Mouse (Mus musculus) olfactory bulb, adult 2 months (tissue): Measurements from ENCODE around the gene Zfhx3.

ENCODE experiments used
- CTCF ChIP-seq: fragments of 200-500 bp; IDR thresholded peaks from 2 replicates; pipeline ENCODE4 v1.5.1; 2012; ENCODE audit warnings: low read depth, mild to moderate bottlenecking, low read length, moderate library complexity; ENCODE audit not compliant: insufficient read depth
- POLR2A ChIP-seq: fragments of 200-500 bp; IDR thresholded peaks from 2 replicates; pipeline ENCODE4 v1.6.1; 2012; ENCODE audit warnings: mild to moderate bottlenecking, low read depth, low read length, moderate library complexity; ENCODE audit not compliant: insufficient read depth

DNA sequence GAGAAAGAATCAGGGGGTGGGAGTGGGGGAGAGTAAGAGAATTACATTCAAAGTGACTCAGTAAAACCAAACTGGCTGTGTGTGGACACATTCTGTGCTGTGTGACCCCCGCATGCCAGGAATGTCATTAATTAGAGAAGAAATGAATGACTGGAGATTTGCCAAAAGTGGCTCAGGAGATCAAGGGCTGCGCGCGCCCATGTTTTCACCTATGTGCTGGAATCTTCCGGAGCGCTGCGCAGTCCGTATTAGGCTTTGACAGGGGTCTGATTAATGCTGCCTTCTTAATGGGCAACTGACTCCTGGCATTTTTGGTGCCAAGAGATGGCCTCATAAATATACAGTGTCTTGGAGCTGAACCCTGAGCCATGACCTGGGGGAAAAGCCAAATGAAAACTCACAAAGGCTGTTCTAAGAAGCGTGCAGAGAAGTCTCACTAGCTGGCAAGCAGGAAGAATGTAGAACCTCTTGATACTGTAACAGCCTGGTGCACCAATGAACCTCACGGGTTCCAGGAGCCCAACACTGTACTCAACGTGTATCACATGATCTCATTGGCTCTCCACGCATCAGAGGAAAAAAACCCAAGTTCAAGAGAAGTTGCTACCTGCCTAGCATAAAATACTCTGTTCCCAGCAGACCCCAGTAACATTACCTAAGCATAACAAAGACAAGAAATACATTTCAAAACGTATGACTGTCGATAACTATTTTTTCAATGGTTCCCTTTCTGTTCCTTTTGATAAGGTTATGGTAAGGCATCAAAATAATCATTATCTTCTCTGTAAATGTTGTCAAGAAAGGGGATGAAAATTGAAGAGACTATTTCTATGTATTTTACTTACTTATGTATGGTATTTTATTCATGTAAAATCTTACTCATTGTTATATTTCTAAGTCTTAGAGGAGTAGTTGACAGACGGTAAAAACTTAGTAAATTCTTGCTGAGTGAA lies 1057.1 kb downstream of the Zfhx3 start:
- TF ChIP-seq POLR2A, result no peak
- TF ChIP-seq CTCF, result no peak
